Mouse (Mus musculus): ENCODE data around the gene Atp6ap1.

Atp6ap1 gene

GRCm38 (mm10) chrX:74293431-74293830 is 3.5 kb upstream of the Atp6ap1 start:
- in situ Hi-C loops (cut with MboI; ENCODE audit: unreplicated experiment in 2 of 2) = loop anchor here in 1 of 2 experiments (25.0 kb wide), 1 partner anchor 506 kb away; the partner anchor contains the start of genes Idh3g and Ssr4

DNA sequence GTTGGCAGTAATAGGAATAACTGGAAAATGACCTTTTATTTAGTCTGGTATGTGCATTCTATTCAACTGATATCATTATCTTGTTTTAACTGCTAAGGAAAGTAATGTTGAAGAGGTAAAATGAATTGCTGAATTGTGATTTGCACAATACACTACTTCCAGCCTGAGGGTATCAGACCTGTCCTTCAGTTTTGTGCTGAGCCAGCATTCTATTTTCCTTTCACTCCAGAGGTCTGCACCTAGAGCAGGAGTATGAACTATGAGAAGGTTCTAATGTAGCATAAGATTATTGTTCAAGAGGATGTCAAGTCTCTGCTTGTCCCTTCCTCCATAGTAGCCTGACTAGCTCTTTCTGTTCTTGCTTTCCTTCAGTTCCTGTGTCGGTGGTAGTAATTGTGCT is 1.5 kb downstream of the Atp6ap1 start:
- in situ Hi-C loops (cut with MboI; ENCODE audit: unreplicated experiment in 2 of 2) = loop anchor here in 1 of 2 experiments (25.0 kb wide), 1 partner anchor 511 kb away; the partner anchor contains the start of genes Idh3g and Ssr4

DNA sequence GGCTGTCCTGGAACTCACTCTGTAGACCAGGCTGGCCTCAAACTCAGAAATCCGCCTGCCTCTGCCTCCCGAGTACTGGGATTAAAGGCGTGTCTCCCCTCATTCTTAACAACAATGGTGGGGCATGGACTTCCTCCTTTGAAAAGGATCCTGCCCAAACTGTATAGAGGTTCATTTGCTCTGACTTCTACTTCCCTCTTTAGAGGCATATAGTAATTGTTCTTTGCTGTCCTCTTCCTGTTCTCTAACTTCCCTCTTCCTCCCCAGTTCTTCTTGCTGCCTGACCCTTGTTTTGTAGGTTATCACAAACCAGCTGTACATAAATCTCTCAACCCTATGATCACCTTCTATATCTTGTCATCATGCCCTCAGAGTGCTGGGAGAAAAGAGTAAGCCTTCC is 2.8 kb downstream of the Atp6ap1 start:
- in situ Hi-C loops (cut with MboI; ENCODE audit: unreplicated experiment in 2 of 2) = loop anchor here in 1 of 2 experiments (10.0 to 25.0 kb wide), 2 partner anchors 45 to 512 kb away; partner anchors contain the start of genes Emd, Idh3g and Ssr4

DNA sequence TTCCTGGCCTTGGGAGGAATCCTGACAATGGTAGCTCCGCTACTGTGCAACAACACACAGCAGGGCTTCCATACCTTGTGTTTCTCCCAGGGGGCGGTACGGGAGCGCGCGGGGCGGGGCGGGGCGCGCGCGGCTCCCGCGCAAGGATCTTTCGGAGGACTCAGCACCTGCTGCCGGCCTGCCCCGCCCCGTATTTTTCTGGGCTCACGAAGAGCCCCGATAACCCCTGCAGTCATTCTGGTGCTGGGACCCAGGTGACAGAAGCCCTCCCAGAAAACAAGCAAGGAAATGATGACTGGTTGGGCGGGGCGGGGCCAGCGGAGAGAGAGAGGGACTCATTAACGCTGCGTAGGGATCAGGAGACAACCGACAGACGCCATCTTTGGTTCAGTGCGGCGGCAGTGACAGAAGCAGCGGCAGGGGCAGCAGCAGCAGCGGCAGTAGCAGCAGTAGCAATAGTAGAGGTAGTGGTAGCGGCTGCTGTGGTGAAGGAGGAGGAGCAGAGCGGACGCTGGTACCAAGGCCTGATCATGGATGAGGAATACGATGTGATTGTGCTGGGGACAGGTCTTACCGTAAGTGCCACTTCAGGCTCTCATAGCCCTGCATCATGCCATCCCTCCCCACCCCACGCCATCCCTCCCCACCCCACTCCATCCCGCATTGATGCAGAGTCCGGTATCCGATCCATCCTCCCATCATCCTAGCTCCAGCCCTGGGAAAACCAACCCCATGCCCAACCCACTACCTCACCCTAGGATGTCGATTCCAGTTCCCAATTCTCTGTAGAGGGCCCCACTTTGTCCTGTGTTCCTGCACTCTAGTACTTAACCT is 8.2 kb downstream of the Atp6ap1 start, which contains the start of gene Gdi1:
TSS of gene Gdi1 (plus strand) at position 132 of the 834 bp plus-strand sequence.
- in situ Hi-C loops (cut with MboI; ENCODE audit: unreplicated experiment in 2 of 2) = loop anchor here in 1 of 2 experiments (10.0 kb wide), 1 partner anchor 50 kb away; the partner anchor contains the start of gene Emd

- in situ Hi-C loops (cut with MboI; ENCODE audit: unreplicated experiment in 2 of 2) = no loop called here
Observed at GRCm38 (mm10) chrX:74312540-74313464, 15.9 kb downstream of the Atp6ap1 start, which contains the start of gene Fam50a. Fam50a (plus strand) TSS chrX:74313033.

DNA sequence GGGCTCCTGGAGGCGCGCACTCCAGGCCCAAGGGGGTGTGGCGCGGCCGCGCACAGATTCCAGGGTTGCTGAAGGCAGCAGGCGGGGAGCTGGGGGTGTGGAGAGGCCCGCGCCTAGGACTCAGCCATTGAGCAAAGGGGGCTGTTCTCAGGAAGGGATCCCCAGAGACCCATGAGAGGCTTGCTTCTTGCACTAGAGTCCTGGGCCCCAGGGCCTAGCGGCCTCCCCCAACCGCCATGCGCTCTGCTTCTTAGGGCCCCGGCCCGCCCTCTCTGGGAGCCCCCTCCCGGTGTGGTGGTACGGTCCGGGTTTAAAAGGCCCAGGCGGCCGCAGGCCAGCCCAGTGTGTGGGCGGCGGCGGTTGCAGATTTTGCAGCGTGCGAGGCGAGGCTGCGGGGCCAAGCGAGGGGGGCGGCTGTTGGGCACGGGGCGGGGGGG is 31.8 kb downstream of the Atp6ap1 start, which contains the start of gene Plxna3:
TSS of gene Plxna3 (plus strand) at position 342 of the 437 bp plus-strand sequence.
- in situ Hi-C loops (cut with MboI; ENCODE audit: unreplicated experiment in 2 of 2) = no loop called here

- in situ Hi-C loops (cut with MboI; ENCODE audit: unreplicated experiment in 2 of 2) = no loop called here
Observed at GRCm38 (mm10) chrX:74329215-74329671, 32.3 kb downstream of the Atp6ap1 start.

GRCm38 (mm10) chrX:74330166-74330930 is 33.5 kb downstream of the Atp6ap1 start:
- in situ Hi-C loops (cut with MboI; ENCODE audit: unreplicated experiment in 2 of 2) = no loop called here

GRCm38 (mm10) chrX:74352645-74353466 is 56.0 kb downstream of the Atp6ap1 start:
- in situ Hi-C loops (cut with MboI; ENCODE audit: unreplicated experiment in 2 of 2) = no loop called here

DNA sequence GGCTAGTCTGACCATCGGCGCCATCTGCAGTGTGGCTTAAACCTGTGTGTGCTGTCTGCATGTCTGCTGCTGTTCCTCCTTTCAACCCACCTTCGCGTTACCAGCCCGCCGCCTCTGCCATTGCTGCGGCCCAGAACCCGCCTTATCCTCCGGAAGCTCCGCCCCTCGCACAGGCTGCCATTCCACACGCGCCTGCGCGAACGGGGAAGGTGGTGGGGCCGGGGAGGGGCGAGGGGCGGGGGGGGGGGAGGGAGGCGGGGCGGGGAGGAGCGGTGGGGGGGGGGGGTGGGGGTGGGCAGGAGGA is 56.5 kb downstream of the Atp6ap1 start, which contains the start of gene Lage3:
TSS of gene Lage3 (minus strand) at position 152 of the 304 bp plus-strand sequence.
- in situ Hi-C loops (cut with MboI; ENCODE audit: unreplicated experiment in 2 of 2) = no loop called here

Data from v-Abl transformed pro-B cells (cell line).